25 mouse cellular contexts compared by ENCODE assay signal in the genomic region with DNA sequence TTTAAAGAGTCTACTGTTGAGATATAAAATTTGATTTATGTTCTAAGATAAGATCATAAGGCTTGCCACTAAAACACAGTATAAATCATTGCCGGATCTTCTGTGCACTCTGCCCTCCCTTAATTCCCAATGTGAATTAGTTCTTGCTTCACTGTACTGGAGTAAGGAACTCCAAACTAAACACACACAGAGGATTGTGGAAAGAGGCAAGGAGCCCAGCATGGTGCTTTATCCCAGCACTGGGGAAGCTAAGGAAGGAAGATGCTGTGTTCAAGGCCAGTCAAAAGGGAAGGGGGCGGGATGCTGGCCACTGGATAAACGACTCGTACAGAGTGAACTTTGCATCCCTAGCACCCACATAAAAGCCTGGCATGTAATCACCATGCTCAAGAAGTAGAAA. TPM values are rescaled to one million over a fixed set of nuclear protein-coding genes. Genes with fewer than 3 reads are reported as not detected.
DNase-seq lines count a peak whose midpoint lies in the region; ATAC-seq and TF ChIP-seq lines count a peak whose summit lies in the region.
"Had no signal": no experiment of that assay in that cellular context is flagged by ENCODE, and none has a peak within 500 bp of the region (broad histone marks: within the 10 kb centered on the region; RNA-seq: fewer than 3 reads in every experiment).

No protein-coding gene starts in this region.

- 62% methylated on average over 4 of the region's 4 CpGs for WGBS in lung, embryonic 14.5 days
- 85% methylated on average over 4 of the region's 4 CpGs for WGBS in embryonic facial prominence, embryonic 10.5 days

- intact Hi-C loops in heart, postnatal 36 days (cut with DNase I): no loop called here

- peaks cover 6% of the 10 kb centered on the region; the same call in 1 of the 2 replicates for H3K4me1 ChIP-seq in lung, embryonic 14.5 days (ENCODE audit: insufficient read depth)
- H3K4me1 ChIP-seq in embryonic facial prominence, embryonic 10.5 days: peaks cover 13% of the 10 kb centered on the region
- H3K4me1 ChIP-seq: limb, embryonic 13.5 days had no signal

- ATAC-seq in lung, embryonic 14.5 days (ENCODE audit: insufficient read depth): no peak
- ATAC-seq: forebrain, embryonic 16.5 days; inflammation-experienced regulatory T-cells, adult 6 months; liver, postnatal 0 days; lung, postnatal 0 days; midbrain, embryonic 13.5 days; Patski had no signal

- no peak overlapping the region for H3K4me3 ChIP-seq in lung, embryonic 14.5 days (ENCODE audit: low read depth, low read length)
- no peak overlapping the region for H3K4me3 ChIP-seq in embryonic facial prominence, embryonic 10.5 days
- H3K4me3 ChIP-seq: erythroblast, embryonic 14.5 days; gastrocnemius, adult 2 months; limb, embryonic 13.5 days; midbrain, embryonic 13.5 days; neural tube, embryonic 13.5 days had no signal

- no peak overlapping the region for H3K27ac ChIP-seq in lung, embryonic 14.5 days (ENCODE audit: low read depth)
- H3K27ac ChIP-seq in embryonic facial prominence, embryonic 10.5 days (replicated peaks): no peak overlapping the region
- H3K27ac ChIP-seq: gastrocnemius, adult 2 months; hindbrain, embryonic 14.5 days; limb, embryonic 13.5 days; macrophage; midbrain, embryonic 13.5 days; neural tube, embryonic 13.5 days had no signal

- no peak overlapping the region for H3K4me2 ChIP-seq in lung, embryonic 14.5 days
- H3K4me2 ChIP-seq: hindbrain, embryonic 14.5 days; limb, embryonic 13.5 days; liver, embryonic 11.5 days; midbrain, embryonic 13.5 days; neural tube, embryonic 13.5 days had no signal

- H3K36me3 ChIP-seq in lung, embryonic 14.5 days (ENCODE audit: insufficient read depth): no peaks in the 10 kb centered on the region
- H3K36me3 ChIP-seq in embryonic facial prominence, embryonic 10.5 days (replicated peaks): no peaks in the 10 kb centered on the region
- H3K36me3 ChIP-seq: limb, embryonic 13.5 days; midbrain, embryonic 13.5 days; neural tube, embryonic 13.5 days had no signal

- no peaks in the 10 kb centered on the region for H3K9me3 ChIP-seq in lung, embryonic 14.5 days (ENCODE audit: low read depth, low read length)
- no peaks in the 10 kb centered on the region for H3K9me3 ChIP-seq in embryonic facial prominence, embryonic 10.5 days
- H3K9me3 ChIP-seq: G1E; limb, embryonic 13.5 days; midbrain, embryonic 13.5 days; neural tube, embryonic 13.5 days had no signal

- H3K27me3 ChIP-seq in lung, embryonic 14.5 days (ENCODE audit: insufficient read depth, low read length): no peaks in the 10 kb centered on the region
- no peaks in the 10 kb centered on the region for H3K27me3 ChIP-seq in embryonic facial prominence, embryonic 10.5 days (replicated peaks; ENCODE audit: low read depth, poor library complexity, severe bottlenecking)
- H3K27me3 ChIP-seq: limb, embryonic 13.5 days; midbrain, embryonic 13.5 days; neural tube, embryonic 13.5 days; Patski had no signal

- no peak overlapping the region for H3K9ac ChIP-seq in lung, embryonic 14.5 days
- H3K9ac ChIP-seq: hindbrain, embryonic 14.5 days; limb, embryonic 13.5 days; liver, postnatal 0 days; midbrain, embryonic 13.5 days; neural tube, embryonic 13.5 days had no signal

- TF ChIP-seq CTCF in lung, embryonic 14.5 days (IDR thresholded peaks at IDR 0.05; ENCODE audit: low read depth): no peak

- DNase-seq in heart, adult 11 months: peak; percentile 83
- no peak for DNase-seq in heart, postnatal 36 days
- DNase-seq in lung, embryonic 14.5 days: peak; percentile 5
- no peak for DNase-seq in lung, postnatal 36 days
- peak; percentile 47 for DNase-seq in kidney, postnatal 14 days
- DNase-seq in embryonic facial prominence, embryonic 10.5 days (ENCODE audit: low spot score): no peak
- no peak for DNase-seq in layer of hippocampus, adult 11-12 months (ENCODE audit: low spot score)
- DNase-seq: cerebellum, adult 18-20 months; cerebellum, postnatal 10 days; gastrocnemius, adult 2 months; gastrocnemius, postnatal 36 days; liver, postnatal 0 days; right cerebral cortex, postnatal 4 days had no signal

RNA-seq across cellular contexts. Expression of gene Scfd2, which starts 51.1 kb away (rescaled TPM):
- total RNA-seq in heart, postnatal 36 days (2021): 10 to 100 TPM; 11.6 to 12.9 TPM
- polyA plus RNA-seq in lung, embryonic 14.5 days (2014; fragmentation: Nextera tagmentation; extraction: Ambion mirVana): 17.8 and 17.9 TPM in 2 replicates
- 14.9 and 17.2 TPM in 2 replicates for polyA plus RNA-seq in embryonic facial prominence, embryonic 10.5 days (2016; fragmentation: Nextera tagmentation; extraction: Ambion mirVana)

RNA-seq across cellular contexts. Expression of gene Fip1l1, which starts 54.8 kb away (rescaled TPM):
- 10 to 100 TPM; 26.0 to 29.8 TPM for total RNA-seq in heart, postnatal 36 days (2021)
- polyA plus RNA-seq in lung, embryonic 14.5 days (2014; fragmentation: Nextera tagmentation; extraction: Ambion mirVana): 89.2 and 92.6 TPM in 2 replicates
- polyA plus RNA-seq in embryonic facial prominence, embryonic 10.5 days (2016; fragmentation: Nextera tagmentation; extraction: Ambion mirVana): 112 and 119 TPM in 2 replicates

Comparison
In these comparisons a context has a peak if more than half of its experiments do, and no peak if none do; other contexts are left out.
1. DNase-seq: peak in heart, adult 11 months (single experiment), lung, embryonic 14.5 days (single experiment) and kidney, postnatal 14 days (single experiment); none in heart, postnatal 36 days (0 of 2), lung, postnatal 36 days (single experiment), embryonic facial prominence, embryonic 10.5 days (single experiment) and layer of hippocampus, adult 11-12 months (single experiment).